Mouse (Mus musculus) stomach, embryonic 16.5 days (tissue): ENCODE data around the gene 2900026A02Rik. TPM values are rescaled to one million over a fixed set of nuclear protein-coding genes. Genes with fewer than 3 reads are reported as not detected.

Source experiments
- ATAC-seq: fragments of 200-750 bp; cut with Nextera tagmentation; 2 replicates; pipeline ENCODE4 v1.8.0; 2017; ENCODE audit warnings: moderate number of reproducible peaks, moderate TSS enrichment; ENCODE audit not compliant: insufficient read depth, low FRiP score
- H3K27ac ChIP-seq: fragments of 300-500 bp; sonication (generic); 2 replicates; pipeline ENCODE4 v1.5.1; 2014; ENCODE audit warnings: low read length
- H3K27me3 ChIP-seq: fragments of 300-500 bp; sonication (generic); 2 replicates; pipeline ENCODE4 v1.6.1; 2014; ENCODE audit warnings: low read length, control low read depth, mixed read lengths; ENCODE audit not compliant: control insufficient read depth, insufficient read depth
- H3K36me3 ChIP-seq: fragments of 300-500 bp; sonication (generic); 2 replicates; pipeline ENCODE4 v1.6.1; 2014; ENCODE audit warnings: low read length; ENCODE audit not compliant: control insufficient read depth, insufficient read depth
- H3K4me1 ChIP-seq: fragments of 300-500 bp; sonication (generic); 2 replicates; pipeline ENCODE4 v1.6.1; 2014; ENCODE audit warnings: low read length, control low read depth, mixed read lengths; ENCODE audit not compliant: control insufficient read depth, insufficient read depth
- H3K4me2 ChIP-seq: fragments of 300-500 bp; sonication (generic); 2 replicates; pipeline ENCODE4 v1.6.1; 2014; ENCODE audit warnings: low read depth, low read length, mixed read lengths
- H3K4me3 ChIP-seq: fragments of 300-500 bp; sonication (generic); replicated peaks from 2 replicates; pipeline ENCODE4 v1.5.1; 2014; ENCODE audit warnings: mild to moderate bottlenecking, low read length
- H3K9ac ChIP-seq: fragments of 300-500 bp; sonication (generic); 2 replicates; pipeline ENCODE4 v1.6.1; 2014; ENCODE audit warnings: low read length
- H3K9me3 ChIP-seq: fragments of 300-500 bp; sonication (generic); replicated peaks from 2 replicates; pipeline ENCODE4 v1.6.1; 2016; ENCODE audit warnings: low read length, control low read depth; ENCODE audit not compliant: control insufficient read depth
- WGBS: fragments of 180-500 bp; shearing (Covaris S2); extraction: QIAGEN DNeasy Blood & Tissue Kit; methylation state at CpG from one replicate; pipeline ENCODE4 v1.1.7; 2014; 5-methylcytosine and 5-hydroxymethylcytosine counted together
- polyA plus RNA-seq: library from polyadenylated mRNA; unstranded; fragments of >200 nt; fragmentation: Nextera tagmentation; extraction: Ambion mirVana; gene quantifications from 2 replicates; pipeline ENCODE4 v1.2.1, GENCODE M21; 2015

2900026A02Rik gene
- polyA plus RNA-seq, 1 experiment from 2014 or later = 14.9 TPM

DNA sequence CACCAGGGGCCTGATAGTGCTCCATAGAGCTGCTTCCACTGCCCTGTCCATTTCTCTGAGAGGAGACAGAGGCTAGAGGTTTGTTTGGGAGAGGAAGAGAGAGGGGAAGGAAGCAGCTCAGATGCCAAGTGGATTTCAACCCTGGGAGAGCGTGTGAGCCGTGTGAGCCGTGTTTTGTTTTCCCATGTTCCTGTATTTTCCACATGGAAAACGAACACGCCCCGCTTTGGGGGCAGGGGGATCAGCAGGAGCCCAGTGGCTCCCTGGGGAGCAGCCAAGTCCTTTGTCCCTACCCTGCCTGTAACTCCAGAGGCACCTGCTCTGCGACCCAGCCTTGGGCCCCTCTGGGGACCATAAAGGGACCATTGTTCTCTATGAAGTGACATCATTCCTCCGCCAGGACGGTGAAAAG, 88.0 kb downstream of the 2900026A02Rik start:
- Histone ChIP-seq H3K9ac (peak overlapping the region; percentile 53), H3K27me3 (peaks cover 7% of the 10 kb centered on the region; the same call in 1 of the 2 replicates), H3K27ac (peak overlapping the region; percentile 98), H3K4me1 (peaks cover 18% of the 10 kb centered on the region), H3K4me2 (peak overlapping the region; percentile 30), H3K36me3 (no peaks in the 10 kb centered on the region), H3K4me3 (no peak overlapping the region), H3K9me3 (no peaks in the 10 kb centered on the region)
- ATAC-seq = peak; percentile 81
- WGBS = 45% methylated on average over 9 of the region's 9 CpGs

DNA sequence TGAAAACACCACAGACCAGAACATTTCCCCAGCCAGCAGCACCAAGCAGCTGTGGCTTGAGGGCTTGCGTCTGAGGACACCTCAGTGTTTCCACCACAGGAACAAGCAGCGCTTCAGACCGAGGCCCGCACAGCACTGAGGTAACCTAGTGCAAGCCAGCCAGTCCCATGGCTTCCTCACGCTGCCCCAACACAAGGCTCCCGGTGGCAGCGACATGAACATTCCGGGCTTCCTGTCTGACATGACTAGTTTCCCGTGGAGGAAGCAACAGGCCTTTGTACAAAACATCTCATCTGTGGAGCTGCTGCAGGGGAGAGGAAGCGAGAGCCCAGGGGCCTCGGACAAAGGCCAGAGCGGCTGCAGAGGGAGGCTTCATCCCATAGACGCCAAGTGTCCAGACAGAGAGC, 88.4 kb downstream of the 2900026A02Rik start:
- 46% methylated on average over 13 of the region's 13 CpGs for WGBS

DNA sequence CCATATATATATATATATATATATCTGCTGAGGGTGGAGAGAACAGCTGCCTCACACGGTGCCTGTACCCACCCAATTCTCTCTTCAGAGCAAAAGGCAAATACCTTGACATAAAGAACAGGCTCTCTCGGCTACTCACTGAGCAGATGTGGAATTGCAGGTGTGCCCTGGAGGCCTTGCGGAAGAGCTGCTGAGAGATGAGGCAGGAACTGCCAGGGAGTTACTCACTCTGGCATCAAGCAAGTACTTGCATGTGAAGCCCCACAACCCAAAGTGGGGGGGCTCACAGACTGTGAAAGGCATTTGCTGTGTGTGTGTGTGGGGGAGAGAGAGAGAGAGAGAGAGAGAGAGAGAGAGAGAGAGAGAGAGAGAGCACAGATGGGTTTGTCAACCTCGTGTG, 92.6 kb downstream of the 2900026A02Rik start:
- H3K9me3 ChIP-seq = no peaks in the 10 kb centered on the region
- no peak overlapping the region for H3K4me2 ChIP-seq
- peaks cover 16% of the 10 kb centered on the region for H3K4me1 ChIP-seq
- peak overlapping the region; percentile 20; the same call in 1 of the 2 replicates for H3K27ac ChIP-seq
- H3K4me3 ChIP-seq = no peak overlapping the region
- 46% methylated on average over 4 of the region's 4 CpGs for WGBS
- ATAC-seq = no peak
- H3K9ac ChIP-seq = no peak overlapping the region
- no peaks in the 10 kb centered on the region for H3K27me3 ChIP-seq
- no peaks in the 10 kb centered on the region for H3K36me3 ChIP-seq

More for the DNA sequence above, 88.4 kb downstream of the 2900026A02Rik start:
- 0 out of 2 replicates have a peak, but pooled peaks have one; percentile 0 for ATAC-seq
- Histone ChIP-seq H3K9me3 (no peaks in the 10 kb centered on the region), H3K36me3 (no peaks in the 10 kb centered on the region), H3K27me3 (peaks cover 4% of the 10 kb centered on the region; the same call in 1 of the 2 replicates), H3K4me2 (peak overlapping the region; percentile 30), H3K4me1 (peaks cover 21% of the 10 kb centered on the region), H3K27ac (peak overlapping the region; percentile 98), H3K9ac (peak overlapping the region; percentile 53), H3K4me3 (no peak overlapping the region)

DNA sequence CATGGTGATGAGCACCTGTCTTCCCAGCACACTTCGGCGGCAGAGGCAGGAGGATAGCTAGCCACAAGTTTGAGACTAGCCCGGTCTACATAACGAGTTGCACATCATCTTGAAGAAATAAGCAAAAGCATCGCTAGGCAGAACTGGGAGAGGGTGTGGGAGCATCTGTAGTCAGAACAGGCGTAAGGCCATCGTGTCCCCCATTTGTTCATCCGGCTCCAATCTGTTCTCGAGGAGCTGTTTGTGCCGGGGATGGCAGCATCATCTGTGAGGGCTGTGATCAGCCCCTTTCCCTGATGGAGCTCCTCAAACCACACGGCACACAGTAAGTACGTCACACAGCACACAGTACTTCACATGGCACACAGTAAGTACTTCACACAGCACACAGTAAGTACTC, 94.6 kb downstream of the 2900026A02Rik start:
- Histone ChIP-seq H3K27me3 (no peaks in the 10 kb centered on the region), H3K4me2 (no peak overlapping the region), H3K4me3 (no peak overlapping the region), H3K9ac (no peak overlapping the region), H3K4me1 (peaks cover 21% of the 10 kb centered on the region; the same call in 1 of the 2 replicates), H3K36me3 (no peaks in the 10 kb centered on the region), H3K9me3 (no peaks in the 10 kb centered on the region), H3K27ac (no peak overlapping the region)
- 92% methylated on average over 12 of the region's 12 CpGs for WGBS
- ATAC-seq = no peak

DNA sequence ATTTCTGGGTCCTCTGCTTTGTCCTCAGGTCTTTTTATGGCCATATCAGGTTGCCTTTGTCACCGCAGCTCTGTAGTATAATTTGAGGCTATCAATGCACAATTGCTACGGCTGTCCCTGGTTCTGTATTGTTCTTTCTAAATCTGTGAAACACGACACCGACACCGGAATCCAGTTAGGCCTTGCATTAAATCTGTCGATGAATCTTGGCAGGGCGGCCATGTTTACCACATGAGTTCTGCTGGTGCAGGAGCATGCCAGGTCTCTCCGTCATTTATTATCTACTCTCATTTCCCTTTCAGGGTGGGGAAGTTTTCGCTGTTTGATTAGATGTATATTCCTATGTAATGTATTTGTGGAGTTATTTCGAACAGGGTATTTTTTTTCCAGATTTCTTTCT, 97.3 kb downstream of the 2900026A02Rik start:
- no peaks in the 10 kb centered on the region for H3K9me3 ChIP-seq
- H3K27me3 ChIP-seq = no peaks in the 10 kb centered on the region
- H3K4me3 ChIP-seq = no peak overlapping the region
- 57% methylated on average over 10 of the region's 10 CpGs for WGBS
- H3K9ac ChIP-seq = no peak overlapping the region
- H3K4me1 ChIP-seq = peaks cover 41% of the 10 kb centered on the region
- no peaks in the 10 kb centered on the region for H3K36me3 ChIP-seq
- no peak overlapping the region for H3K27ac ChIP-seq
- ATAC-seq = no peak
- H3K4me2 ChIP-seq = no peak overlapping the region

DNA sequence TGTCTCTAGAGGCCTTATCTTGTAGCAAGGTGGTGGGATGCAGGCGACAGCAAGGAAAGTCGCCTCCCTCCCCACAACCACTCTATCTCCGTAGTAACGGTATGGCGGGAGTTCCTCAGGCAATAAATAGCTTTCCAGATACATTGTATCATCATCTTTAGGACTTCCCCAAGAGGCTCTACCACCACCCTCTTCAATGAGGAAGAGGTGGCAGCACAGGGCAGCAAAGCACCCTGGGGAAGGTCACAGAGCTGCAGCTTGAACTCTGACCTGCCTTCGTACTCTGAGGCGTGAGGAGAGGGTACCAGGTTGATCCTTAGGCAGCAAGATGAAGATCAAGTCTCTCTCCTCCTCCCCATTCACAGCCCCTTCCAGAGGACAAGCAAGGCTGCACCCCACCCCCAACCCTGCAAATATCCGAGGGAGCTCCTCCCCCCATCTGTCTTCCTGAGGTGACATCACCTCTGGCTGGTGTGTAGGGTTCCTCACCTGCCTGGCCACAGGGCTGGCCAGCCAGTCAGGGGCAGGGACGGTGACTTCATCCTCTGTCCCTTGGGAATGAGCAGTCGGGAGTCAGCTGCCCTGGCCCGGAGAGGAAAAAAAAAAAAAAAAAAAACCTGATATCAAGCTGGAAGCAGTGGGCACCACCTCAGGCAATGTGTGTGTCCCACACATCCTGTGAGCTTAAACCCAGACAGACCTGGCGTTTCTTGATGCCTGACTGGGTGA, 98.5 kb downstream of the 2900026A02Rik start:
- Histone ChIP-seq H3K9me3 (no peaks in the 10 kb centered on the region), H3K4me1 (peaks cover 40% of the 10 kb centered on the region), H3K4me3 (no peak overlapping the region), H3K27me3 (no peaks in the 10 kb centered on the region), H3K4me2 (no peak overlapping the region), H3K27ac (peak overlapping the region; percentile 94), H3K36me3 (no peaks in the 10 kb centered on the region), H3K9ac (peak overlapping the region; percentile 43; the same call in 1 of the 2 replicates)
- 33% methylated on average over 12 of the region's 12 CpGs for WGBS
- peak; percentile 44; the same call in 1 of the 2 replicates for ATAC-seq

DNA sequence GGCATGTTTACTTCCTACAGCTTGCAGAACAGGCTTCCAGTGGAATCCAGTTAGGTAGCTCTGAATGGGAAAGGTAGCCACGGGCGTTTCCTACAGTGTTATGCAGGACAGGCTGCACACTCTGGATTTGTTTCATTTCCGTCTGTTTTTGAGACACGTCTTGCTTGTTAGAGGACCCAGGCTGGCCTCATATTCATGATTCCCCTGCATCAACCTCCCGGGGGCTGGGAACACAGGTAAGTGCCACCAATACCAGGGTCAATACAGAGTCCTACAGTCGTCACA, 99.5 kb downstream of the 2900026A02Rik start:
- peaks cover 36% of the 10 kb centered on the region for H3K4me1 ChIP-seq
- H3K4me2 ChIP-seq = peak overlapping the region; percentile 33; the same call in 1 of the 2 replicates
- no peaks in the 10 kb centered on the region for H3K9me3 ChIP-seq
- H3K9ac ChIP-seq = peak overlapping the region; percentile 43
- ATAC-seq = peak; percentile 61; the same call in 1 of the 2 replicates
- no peaks in the 10 kb centered on the region for H3K27me3 ChIP-seq
- peak overlapping the region; percentile 94 for H3K27ac ChIP-seq
- 40% methylated on average over 6 of the region's 6 CpGs for WGBS
- H3K4me3 ChIP-seq = no peak overlapping the region
- H3K36me3 ChIP-seq = no peaks in the 10 kb centered on the region

DNA sequence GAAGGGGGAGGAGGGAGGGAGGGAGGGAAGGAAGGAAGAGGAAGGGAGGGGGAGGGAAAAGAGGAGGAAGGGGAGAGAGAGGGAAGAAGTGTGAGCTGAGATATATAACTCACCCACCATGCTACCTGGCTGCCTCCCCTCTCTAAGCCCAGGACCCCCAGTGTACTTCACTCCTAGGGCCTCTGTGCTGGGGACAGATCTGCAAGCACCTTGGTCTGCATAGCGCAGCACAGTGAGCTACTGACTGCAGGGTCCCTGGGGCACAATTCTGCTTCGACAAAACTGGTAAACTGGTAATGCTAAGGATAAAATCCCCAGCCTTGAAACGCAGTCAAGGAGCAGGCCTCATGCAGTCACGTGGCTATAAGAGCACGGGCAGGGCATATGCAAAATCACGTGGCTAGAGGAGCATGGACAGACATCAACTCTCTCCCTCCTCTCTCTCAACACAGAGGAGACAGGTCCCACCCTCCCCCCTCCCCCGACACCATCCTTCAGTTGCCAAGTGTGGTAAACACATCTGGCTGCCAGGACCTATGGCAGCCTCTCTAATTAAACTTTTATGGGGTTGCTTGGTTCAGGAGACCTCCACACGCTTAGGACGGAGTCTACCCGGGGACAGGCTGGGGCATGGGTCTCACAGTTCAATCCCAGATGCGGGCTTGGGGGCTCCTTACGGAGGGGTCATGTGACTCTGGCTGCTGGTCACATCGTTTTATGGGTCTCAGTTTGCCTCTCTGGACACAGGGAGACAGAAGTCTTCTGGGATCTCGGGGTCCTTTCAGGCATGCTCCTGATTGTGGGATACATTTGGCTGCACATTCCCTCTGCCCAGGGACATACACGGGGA, 100.1 kb downstream of the 2900026A02Rik start:
- Histone ChIP-seq H3K27ac (peak overlapping the region; percentile 94), H3K27me3 (no peaks in the 10 kb centered on the region), H3K4me3 (no peak overlapping the region), H3K4me1 (peaks cover 36% of the 10 kb centered on the region), H3K9ac (peak overlapping the region; percentile 31), H3K9me3 (no peaks in the 10 kb centered on the region), H3K4me2 (no peak overlapping the region), H3K36me3 (no peaks in the 10 kb centered on the region)
- ATAC-seq = no peak
- 22% methylated on average over 15 of the region's 15 CpGs for WGBS
